In the genomic region with DNA sequence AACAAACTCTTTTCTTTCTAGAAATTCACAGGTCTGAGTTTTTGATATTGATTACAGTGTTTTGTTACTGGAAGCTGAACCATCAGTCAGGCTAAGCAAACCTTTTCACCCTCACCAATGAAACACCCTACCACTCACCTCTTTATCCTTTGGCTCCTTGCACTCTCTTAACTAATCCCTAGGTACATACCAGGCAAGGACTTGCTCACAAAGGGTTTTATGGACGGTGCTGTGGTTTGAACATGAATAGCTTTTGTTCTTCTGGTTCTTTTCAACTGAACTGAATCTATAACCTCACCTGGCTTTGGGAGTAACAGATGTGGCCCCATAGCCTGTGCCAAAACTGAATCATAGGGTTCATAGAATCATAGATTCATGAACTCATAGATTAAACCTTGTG, we compare ENCODE assay signal across 21 mouse cellular contexts.
"Had no signal": no experiment of that assay in that cellular context is flagged by ENCODE, and none has a peak within 500 bp of the region (broad histone marks: within the 10 kb centered on the region; RNA-seq: fewer than 3 reads in every experiment).

No protein-coding gene starts in this region.

- H3K9me3 ChIP-seq: liver, embryonic 12.5 days; megakaryocyte, embryonic 14.5 days; midbrain, embryonic 12.5 days; neural tube, embryonic 13.5 days; neural tube, embryonic 15.5 days had no signal

- DNase-seq: lung, adult 18-20 months; lung, embryonic 14.5 days; lung, postnatal 10 days; lung, postnatal 4 days; midbrain, embryonic 14.5 days; retina, postnatal 1 day; right cerebral cortex, adult 18-20 months; right cerebral cortex, postnatal 25 days; right cerebral cortex, postnatal 4 days; spleen, adult 18-20 months; thymus, adult 2 months; thymus, postnatal 25 days; thymus, postnatal 4 days had no signal

- H3K4me3 ChIP-seq: liver, embryonic 12.5 days; megakaryocyte, embryonic 14.5 days; midbrain, embryonic 12.5 days; myocyte; neural tube, embryonic 13.5 days; neural tube, embryonic 15.5 days had no signal

- H3K27ac ChIP-seq: liver, embryonic 12.5 days; liver, embryonic 14.5 days; midbrain, embryonic 12.5 days; neural tube, embryonic 13.5 days; neural tube, embryonic 15.5 days had no signal

- H3K4me1 ChIP-seq: liver, embryonic 12.5 days; megakaryocyte, embryonic 14.5 days; midbrain, embryonic 12.5 days; neural tube, embryonic 13.5 days; neural tube, embryonic 15.5 days had no signal

- H3K36me3 ChIP-seq: liver, embryonic 12.5 days; midbrain, embryonic 12.5 days; neural tube, embryonic 13.5 days; neural tube, embryonic 15.5 days had no signal

- H3K9ac ChIP-seq: liver, embryonic 12.5 days; liver, embryonic 14.5 days; lung, embryonic 14.5 days; midbrain, embryonic 12.5 days; neural tube, embryonic 13.5 days; neural tube, embryonic 15.5 days had no signal

- ATAC-seq: liver, embryonic 12.5 days; midbrain, embryonic 16.5 days had no signal

- H3K4me2 ChIP-seq: liver, embryonic 12.5 days; lung, embryonic 14.5 days; midbrain, embryonic 12.5 days; neural tube, embryonic 13.5 days; neural tube, embryonic 15.5 days had no signal

- H3K27me3 ChIP-seq: liver, embryonic 12.5 days; neural tube, embryonic 13.5 days; neural tube, embryonic 15.5 days had no signal
